Mouse (Mus musculus) brown adipose tissue, adult 24 weeks (tissue): ENCODE measurements at regions not wholly inside any gene's neighbourhood (a gene's known extent, or its start where the extent isn't known, plus 50 kb on each side); places are given as distances from the start of the nearest gene placed in this dataset.

Experiments
- H3K27ac ChIP-seq: fragments of 200-500 bp; replicated peaks from 2 replicates; pipeline ENCODE4 v1.5.1; 2012; ENCODE audit warnings: low read depth, mild to moderate bottlenecking, low read length
- H3K4me1 ChIP-seq: fragments of 200-500 bp; 2 replicates; pipeline ENCODE4 v1.6.1; 2012; ENCODE audit warnings: low read length, mixed read lengths; ENCODE audit not compliant: control insufficient read depth, insufficient read depth, insufficient read length
- H3K4me3 ChIP-seq: fragments of 200-500 bp; 2 replicates; pipeline ENCODE4 v1.5.1; 2012; ENCODE audit warnings: low read depth, mild to moderate bottlenecking, low read length, moderate library complexity; ENCODE audit not compliant: insufficient read depth

GRCm38 (mm10) chr11:24856991-24857390, 779.1 kb downstream of the Bcl11a start:
- no peaks in the 10 kb centered on the region for H3K4me1 ChIP-seq
- no peak overlapping the region for H3K4me3 ChIP-seq
- no peak overlapping the region for H3K27ac ChIP-seq

- H3K27ac ChIP-seq, result no peak overlapping the region
- H3K4me3 ChIP-seq, result no peak overlapping the region
- H3K4me1 ChIP-seq, result no peaks in the 10 kb centered on the region
These were observed 786.8 kb downstream of the Bcl11a start for GRCm38 (mm10) chr11:24864637-24865036.

GRCm38 (mm10) chr11:24865067-24865796, 787.4 kb downstream of the Bcl11a start:
- no peak overlapping the region for H3K27ac ChIP-seq
- no peak overlapping the region for H3K4me3 ChIP-seq
- H3K4me1 ChIP-seq, result no peaks in the 10 kb centered on the region
